Mouse (Mus musculus) MEL (cell line): ENCODE results near the gene Sec1. TPM values are rescaled to one million over a fixed set of nuclear protein-coding genes. Genes with fewer than 3 reads are reported as not detected.
A peak's percentile ranks its signal among the peaks of the same experiment; 100 is the strongest.

ENCODE experiments used
- DNase-seq: peaks from one replicate; pipeline ENCODE4 v3.0.0; 2011; ENCODE audit warnings: low read depth, low spot score
- H3K27ac ChIP-seq: 2 replicates; pipeline ENCODE4 v1.5.1; 2012; ENCODE audit warnings: low read depth, mild to moderate bottlenecking, control low read depth, low read length, moderate library complexity; ENCODE audit not compliant: control insufficient read depth
- H3K27me3 ChIP-seq, 2 experiments: fragments of 150-350 bp in 1 of 2; sonication (generic) in 1 of 2; 2 replicates each; pipeline ENCODE4 v1.6.1; 2012; ENCODE audit warnings: low read length in 2 of 2, mild to moderate bottlenecking in 2 of 2, improper control_type of control experiment in 1 of 2, moderate library complexity in 1 of 2; ENCODE audit not compliant: insufficient read depth in 2 of 2, control insufficient read depth in 1 of 2
- H3K36me3 ChIP-seq, 2 experiments: 2 replicates each; pipeline ENCODE4 v1.6.1; 2012 to 2014; ENCODE audit warnings: low read length in 2 of 2, improper control_type of control experiment in 1 of 2, inconsistent platforms in 1 of 2, mild to moderate bottlenecking in 1 of 2; ENCODE audit not compliant: insufficient read depth in 2 of 2, control insufficient read depth in 1 of 2
- H3K4me1 ChIP-seq, 2 experiments: fragments of 150-350 bp in 1 of 2; sonication (generic) in 1 of 2; 2 replicates each; pipeline ENCODE4 v1.6.1; 2012; ENCODE audit warnings: low read length in 2 of 2, improper control_type of control experiment in 1 of 2, mild to moderate bottlenecking in 1 of 2; ENCODE audit not compliant: insufficient read depth in 2 of 2, control insufficient read depth in 1 of 2
- H3K4me3 ChIP-seq, 2 experiments: fragments of 150-350 bp in 1 of 2; sonication (generic) in 1 of 2; 2 replicates each; pipeline ENCODE4 v1.5.1; 2012; ENCODE audit warnings: low read depth in 2 of 2, low read length in 2 of 2, mild to moderate bottlenecking in 2 of 2, moderate library complexity in 2 of 2, control low read depth in 1 of 2, improper control_type of control experiment in 1 of 2; ENCODE audit not compliant: control insufficient read depth in 1 of 2, insufficient read depth in 1 of 2
- H3K79me2 ChIP-seq: 2 replicates; pipeline ENCODE4 v1.6.1; 2012; ENCODE audit warnings: mild to moderate bottlenecking, low read length, moderate library complexity; ENCODE audit not compliant: control insufficient read depth, poor library complexity, insufficient read depth
- H3K9ac ChIP-seq: 2 replicates; pipeline ENCODE4 v1.6.1; 2012; ENCODE audit warnings: low read depth, mild to moderate bottlenecking, control low read depth, low read length, moderate library complexity; ENCODE audit not compliant: control insufficient read depth, poor library complexity, severe bottlenecking
- H3K9me3 ChIP-seq: fragments of 150-350 bp; sonication (generic); replicated peaks from 2 replicates; pipeline ENCODE4 v1.6.1; 2012; ENCODE audit warnings: mild to moderate bottlenecking, low read length, improper control_type of control experiment, moderate library complexity; ENCODE audit not compliant: insufficient read depth
- CHD1 ChIP-seq: IDR thresholded peaks from 2 replicates; pipeline ENCODE4 v1.6.1; 2012; ENCODE audit warnings: low read depth, mild to moderate bottlenecking, inconsistent platforms, low read length, improper control_type of control experiment
- CHD2 ChIP-seq: IDR thresholded peaks from 2 replicates; pipeline ENCODE4 v1.6.1; 2011; ENCODE audit warnings: low read length, improper control_type of control experiment
- E2F4 ChIP-seq: IDR thresholded peaks from 2 replicates; pipeline ENCODE4 v1.6.1; 2011; ENCODE audit warnings: low read depth, low read length, improper control_type of control experiment, borderline replicate concordance
- ELF1 ChIP-seq: IDR thresholded peaks from 2 replicates; pipeline ENCODE4 v1.6.1; 2014; ENCODE audit warnings: low read depth, mild to moderate bottlenecking, inconsistent platforms, low read length, improper control_type of control experiment, moderate library complexity
- EP300 ChIP-seq, 2 experiments: IDR thresholded peaks; 2 replicates each; pipeline ENCODE4 v1.6.1; 2011; ENCODE audit warnings: improper control_type of control experiment in 2 of 2, low read length in 2 of 2, low read depth in 1 of 2, mild to moderate bottlenecking in 1 of 2
- GATA1 ChIP-seq: IDR thresholded peaks from 2 replicates; pipeline ENCODE4 v1.6.1; 2011; ENCODE audit warnings: low read depth, low read length, improper control_type of control experiment
- HCFC1 ChIP-seq: IDR thresholded peaks from 2 replicates; pipeline ENCODE4 v1.6.1; 2012; ENCODE audit warnings: low read depth, mild to moderate bottlenecking, inconsistent platforms, low read length, improper control_type of control experiment, moderate library complexity
- KAT2A ChIP-seq: conservative IDR thresholded peaks from 2 replicates; pipeline ENCODE4 v1.6.1; 2012; ENCODE audit warnings: low read depth, low read length, improper control_type of control experiment, inconsistent platforms
- MAZ ChIP-seq: IDR thresholded peaks from 2 replicates; pipeline ENCODE4 v1.6.1; 2012; ENCODE audit warnings: low read depth, mild to moderate bottlenecking, inconsistent platforms, low read length, improper control_type of control experiment
- MYC ChIP-seq: IDR thresholded peaks from 2 replicates; pipeline ENCODE4 v1.6.1; 2011; ENCODE audit warnings: low read depth, mild to moderate bottlenecking, low read length, improper control_type of control experiment, moderate library complexity
- NELFE ChIP-seq: IDR thresholded peaks from 2 replicates; pipeline ENCODE4 v1.6.1; 2011; ENCODE audit warnings: low read depth, low read length, improper control_type of control experiment
- NRF1 ChIP-seq: IDR thresholded peaks from 2 replicates; pipeline ENCODE4 v1.6.1; 2014; ENCODE audit warnings: low read depth, mild to moderate bottlenecking, inconsistent platforms, low read length, improper control_type of control experiment, moderate library complexity; ENCODE audit not compliant: poor library complexity, insufficient read depth, severe bottlenecking
- POLR2A ChIP-seq, 2 experiments: IDR thresholded peaks; 2 replicates each; pipeline ENCODE4 v1.6.1; 2011 to 2012; ENCODE audit warnings: low read length in 2 of 2, mild to moderate bottlenecking in 2 of 2, control low read depth in 1 of 2, improper control_type of control experiment in 1 of 2, low read depth in 1 of 2, moderate library complexity in 1 of 2; ENCODE audit not compliant: control insufficient read depth in 1 of 2, insufficient read depth in 1 of 2, poor library complexity in 1 of 2
- POLR2AphosphoS2 ChIP-seq: IDR thresholded peaks from 2 replicates; pipeline ENCODE4 v1.6.1; 2011; ENCODE audit warnings: low read length, improper control_type of control experiment
- POLR2AphosphoS5 ChIP-seq: IDR thresholded peaks from 2 replicates; pipeline ENCODE4 v1.6.1; 2012; ENCODE audit warnings: low read depth, borderline replicate concordance, mild to moderate bottlenecking, inconsistent platforms, low read length, moderate library complexity, mixed read lengths
- SIN3A ChIP-seq: IDR thresholded peaks from 2 replicates; pipeline ENCODE4 v1.6.1; 2012; ENCODE audit warnings: low read length, improper control_type of control experiment, inconsistent platforms
- SMC3 ChIP-seq: IDR thresholded peaks from 2 replicates; pipeline ENCODE4 v1.6.1; 2011; ENCODE audit warnings: low read depth, low read length, improper control_type of control experiment
- USF1 ChIP-seq: IDR thresholded peaks from 2 replicates; pipeline ENCODE4 v1.6.1; 2014; ENCODE audit warnings: low read depth, mild to moderate bottlenecking, inconsistent platforms, low read length, improper control_type of control experiment, moderate library complexity
- USF2 ChIP-seq, 2 experiments: IDR thresholded peaks; 2 replicates each; pipeline ENCODE4 v1.6.1; 2011 to 2012; ENCODE audit warnings: improper control_type of control experiment in 2 of 2, low read length in 2 of 2, borderline replicate concordance in 1 of 2, inconsistent platforms in 1 of 2, low read depth in 1 of 2, mild to moderate bottlenecking in 1 of 2; ENCODE audit not compliant: insufficient read depth in 1 of 2
- polyA plus RNA-seq, 2 experiments: library from polyadenylated mRNA; stranded (reverse) in 1 of 2; unstranded in 1 of 2; fragments of >175 nt in 1 of 2; fragments of >200 nt in 1 of 2; gene quantifications; 2 replicates each; pipeline versions ENCODE4 v1.2.1 to v1.2.4; 2012; ENCODE audit warnings: low replicate concordance in 2 of 2, low read depth in 1 of 2; ENCODE audit not compliant: insufficient read length in 2 of 2, insufficient read depth in 1 of 2, missing spikeins in 1 of 2
- total RNA-seq: library from RNA; depleted of rRNA; stranded (reverse); fragments of 300-350 nt; gene quantifications from 2 replicates; pipeline ENCODE4 v1.2.3, GENCODE M21; 2012

Gene Sec1
- total and polyA plus RNA-seq, 3 experiments, result not detected

DNA sequence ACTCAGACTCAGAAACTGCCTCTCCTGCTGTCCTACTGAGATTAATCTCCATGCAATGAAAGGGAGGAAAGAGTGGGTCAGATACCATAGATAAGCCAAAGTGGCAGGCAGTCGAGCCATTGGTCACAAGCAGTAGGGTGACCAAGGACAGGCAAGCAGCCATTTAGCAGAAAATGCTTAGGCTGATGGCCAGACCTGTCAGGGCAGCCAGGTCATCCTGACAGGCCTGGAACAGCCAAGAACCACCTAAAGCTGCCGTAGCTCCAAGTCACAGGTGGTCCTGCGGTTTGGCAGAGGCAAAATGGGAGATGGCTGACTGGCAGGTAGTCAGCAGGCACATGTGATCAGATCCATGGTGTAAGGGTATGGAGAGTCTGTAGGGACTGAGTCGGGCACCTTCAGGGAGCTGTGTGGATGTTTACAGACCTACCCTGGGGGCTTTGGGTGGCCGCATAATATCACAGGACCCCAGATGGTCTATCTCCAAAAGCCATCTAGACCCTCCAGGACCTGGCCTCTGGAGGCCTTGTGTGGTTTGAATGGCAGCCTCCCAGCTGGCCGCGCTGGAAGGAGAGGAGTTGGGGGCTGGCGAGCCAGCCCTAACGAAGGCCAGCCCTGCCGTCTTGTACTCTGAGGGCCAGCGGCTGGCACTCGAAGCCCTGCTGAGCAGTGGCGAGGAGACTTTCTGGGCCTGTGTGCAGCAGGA is 27.6 kb upstream of the Sec1 start:
- no peaks in the 10 kb centered on the region for H3K4me1 ChIP-seq
- H3K27me3 ChIP-seq, result no peaks in the 10 kb centered on the region
- no peak overlapping the region for H3K4me3 ChIP-seq
- H3K9me3 ChIP-seq, result no peaks in the 10 kb centered on the region
- TF ChIP-seq GATA1 (peak; percentile 3; the same call in 1 of the 2 replicates), POLR2AphosphoS5 (no peak)
- H3K27ac ChIP-seq, result no peak overlapping the region
- H3K9ac ChIP-seq, result no peak overlapping the region
- peaks cover 2% of the 10 kb centered on the region in 2 experiments; a peak in 3 of 4 replicates for H3K36me3 ChIP-seq
- peak; percentile 43 for DNase-seq
- peaks cover 28% of the 10 kb centered on the region for H3K79me2 ChIP-seq

DNA sequence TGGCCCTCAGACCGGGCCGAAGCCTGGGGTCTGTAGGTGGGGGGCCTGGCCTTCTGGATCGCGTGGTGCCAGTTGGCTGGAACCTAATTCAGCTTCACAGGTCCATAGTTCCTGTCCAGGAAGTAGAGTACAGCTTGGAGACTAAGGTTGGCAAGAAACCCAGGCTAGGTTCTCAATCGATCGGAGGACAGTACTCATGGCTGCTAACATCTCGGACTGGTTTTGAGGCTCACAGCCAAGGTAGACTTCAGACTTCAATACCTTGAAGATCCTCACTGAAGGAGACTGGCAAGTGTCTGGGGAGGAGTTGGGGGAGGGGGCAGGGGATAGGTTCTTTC is 27.0 kb upstream of the Sec1 start:
- no peak overlapping the region for H3K4me3 ChIP-seq
- no peak overlapping the region for H3K9ac ChIP-seq
- H3K36me3 ChIP-seq, result peaks cover 2% of the 10 kb centered on the region in 2 experiments; a peak in 3 of 4 replicates
- H3K27me3 ChIP-seq, result no peaks in the 10 kb centered on the region
- TF ChIP-seq E2F4 (no peak), POLR2AphosphoS2 (peak; percentile 93), USF2 (IDR thresholded peaks at IDR 0.05; ENCODE audit: borderline replicate concordance in 1 of 2, insufficient read depth in 1 of 2, low read depth in 1 of 2, low read length in 2 of 2) (no peak), ELF1 (no peak), NELFE (no peak), NRF1 (no peak), MYC (no peak), SIN3A (no peak), POLR2A (IDR thresholded peaks at IDR 0.05; ENCODE audit: control insufficient read depth in 1 of 2, insufficient read depth in 1 of 2, low read depth in 1 of 2, low read length in 2 of 2, poor library complexity in 1 of 2) (peak in 1 of 2 experiments; percentile 29; a peak in 1 of 4 replicates), HCFC1 (no peak), SMC3 (no peak; the same call in 1 of the 2 replicates), MAZ (no peak), KAT2A (no peak), CHD1 (no peak), EP300 (IDR thresholded peaks at IDR 0.05; ENCODE audit: low read depth in 1 of 2, low read length in 2 of 2) (no peak), USF1 (no peak), CHD2 (peak; percentile 18; the same call in 1 of the 2 replicates)
- TF ChIP-seq, all 39 proteins: peak for 3
- no peak overlapping the region for H3K27ac ChIP-seq
- H3K4me1 ChIP-seq, result no peaks in the 10 kb centered on the region
- H3K9me3 ChIP-seq, result no peaks in the 10 kb centered on the region
- DNase-seq, result peak; percentile 42
- H3K79me2 ChIP-seq, result peaks cover 34% of the 10 kb centered on the region
